Mouse (Mus musculus) heart, postnatal 0 days (tissue): ENCODE measurements around the gene Hsd3b6.

Source experiments
- CTCF ChIP-seq: IDR thresholded peaks from 2 replicates; pipeline ENCODE4 v1.5.1; 2016; ENCODE audit warnings: antibody characterized with exemption, control low read depth, low read depth
- EP300 ChIP-seq: IDR thresholded peaks from 2 replicates; pipeline ENCODE4 v1.6.1; 2016; ENCODE audit warnings: antibody characterized with exemption, low read depth

GRCm38 (mm10) chr3:98855160-98855559 lies 40.9 kb upstream of the Hsd3b6 start:
- TF ChIP-seq CTCF (no peak), EP300 (no peak)
